Mouse (Mus musculus): ENCODE data around the gene Ttll4.

DNA sequence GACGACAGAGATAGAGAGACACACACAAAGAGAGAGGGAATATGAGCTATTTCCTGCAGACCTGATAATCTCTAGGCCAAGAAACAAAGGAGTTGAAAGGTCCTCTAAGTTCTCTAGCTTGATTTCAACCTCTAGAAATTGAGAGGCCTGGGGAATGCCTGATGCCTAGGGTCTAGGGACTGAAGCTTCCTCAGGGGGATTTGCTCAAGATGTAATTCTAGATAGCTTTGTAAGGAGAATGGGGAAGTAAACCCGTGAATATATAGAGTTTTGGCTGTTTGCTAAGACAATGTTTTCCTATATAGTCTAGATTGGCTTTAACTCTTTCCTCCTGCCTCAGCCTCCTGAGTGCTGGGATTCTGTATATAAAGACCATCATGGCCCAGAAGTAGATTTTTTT lies 53.4 kb downstream of the Ttll4 start:
- TF ChIP-seq POLR2A (IDR thresholded peaks at IDR 0.05; ENCODE audit: insufficient read depth, low read depth, low read length) = no peak
- no peak for TF ChIP-seq CTCF (IDR thresholded peaks at IDR 0.05; ENCODE audit: insufficient read depth, low read depth, low read length)

All from olfactory bulb, adult 2 months (tissue).